Mouse (Mus musculus) spleen, postnatal 10 days (tissue): ENCODE measurements around the gene Hoxd13.

Experiments used
- DNase-seq, 2 experiments: peaks; one replicate each; pipeline ENCODE4 v3.0.0; 2021 to 2022; ENCODE audit warnings: low spot score in 2 of 2

The Hoxd13 gene

GRCm38 (mm10) chr2:74661685-74662084, 6.4 kb upstream of the Hoxd13 start:
- DNase-seq = peak in 1 of 2 experiments; percentile 24

DNA sequence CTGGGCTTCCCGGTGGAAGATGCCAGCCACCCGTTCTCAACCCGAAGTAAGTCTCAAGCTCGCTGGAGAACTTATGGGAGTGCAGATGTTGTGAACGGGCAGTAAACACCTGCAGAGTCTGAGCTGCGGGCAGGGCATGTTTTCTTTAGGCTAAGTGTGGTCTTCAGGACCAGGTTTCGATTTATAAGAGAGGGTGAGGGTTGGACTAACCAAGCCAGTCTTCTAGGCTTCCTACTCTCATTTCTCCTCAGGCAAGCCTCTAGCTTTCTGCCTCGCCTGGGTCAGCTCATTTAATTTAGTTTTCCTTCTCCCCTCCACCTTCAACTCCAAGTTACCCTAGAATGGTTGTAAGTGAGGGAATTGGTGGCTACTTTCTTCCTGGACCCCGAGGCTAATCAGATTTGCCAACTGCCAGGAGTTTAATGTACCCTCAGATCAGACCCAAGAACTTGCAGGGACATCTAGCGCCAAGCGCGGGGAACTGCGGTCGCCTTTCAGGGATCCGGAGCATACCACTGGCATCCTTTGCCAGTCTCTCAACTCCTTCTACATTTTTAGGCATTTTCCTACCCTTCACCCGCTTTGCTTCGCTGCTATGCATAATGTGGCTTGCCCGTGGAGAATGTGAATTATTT, 4.7 kb upstream of the Hoxd13 start:
- peak in 1 of 2 experiments; percentile 35 for DNase-seq

DNA sequence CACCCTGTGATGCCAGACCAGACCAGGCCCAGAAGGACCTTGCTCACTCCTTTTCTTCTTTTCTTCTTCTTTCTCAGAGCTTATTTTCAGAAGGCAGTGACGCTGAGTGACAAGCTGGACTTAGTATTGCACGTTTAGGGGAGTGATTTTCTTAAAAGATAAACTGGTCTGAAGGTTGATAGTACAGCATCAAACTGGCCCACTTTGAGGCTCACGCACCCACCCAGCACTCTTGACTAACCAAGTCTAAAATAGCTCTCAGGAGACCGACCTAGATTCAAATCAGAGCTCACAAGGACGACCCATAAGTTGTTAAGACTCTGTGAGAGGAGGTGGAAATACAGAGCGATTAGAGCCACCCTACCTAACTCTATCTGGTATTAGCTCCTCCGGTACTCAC, 1.7 kb upstream of the Hoxd13 start:
- DNase-seq = no peak

DNA sequence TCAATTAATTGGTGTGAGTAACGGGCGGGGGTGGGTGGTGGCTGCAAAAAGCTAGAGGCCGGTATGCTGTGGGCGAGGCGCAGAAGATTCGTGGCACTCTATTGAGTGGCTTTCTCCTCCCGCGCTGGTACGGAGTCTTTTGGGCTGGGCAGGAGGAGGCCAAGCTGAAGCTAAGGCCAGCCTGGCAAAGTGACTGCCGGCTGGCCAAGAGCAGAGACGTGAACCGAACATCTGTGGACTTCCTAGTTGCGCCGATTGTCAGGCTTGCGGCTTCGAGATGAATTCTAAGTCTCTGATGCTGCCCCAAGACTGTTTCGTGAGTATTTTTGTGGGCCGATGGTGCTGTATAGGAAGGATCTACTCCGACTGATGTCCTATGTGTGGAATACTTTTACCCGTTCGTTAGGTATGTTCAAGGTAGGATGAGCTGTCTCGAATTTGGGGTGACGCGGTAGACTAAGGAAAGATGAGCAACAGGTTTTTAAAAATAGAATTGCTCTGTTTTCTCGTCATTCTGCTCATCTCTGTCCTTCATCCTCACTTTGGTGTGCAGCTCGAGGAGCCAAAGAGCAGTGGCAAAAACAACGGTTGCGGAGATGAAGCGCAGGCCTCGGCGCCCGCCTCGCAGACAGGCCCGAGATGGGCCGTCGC, 794 bp upstream of the Hoxd13 start:
- no peak for DNase-seq

GRCm38 (mm10) chr2:74668370-74669229, 490 bp downstream of the Hoxd13 start:
- DNase-seq = no peak

- no peak for DNase-seq
These were observed 1.1 kb downstream of the Hoxd13 start for GRCm38 (mm10) chr2:74669230-74669578.

DNA sequence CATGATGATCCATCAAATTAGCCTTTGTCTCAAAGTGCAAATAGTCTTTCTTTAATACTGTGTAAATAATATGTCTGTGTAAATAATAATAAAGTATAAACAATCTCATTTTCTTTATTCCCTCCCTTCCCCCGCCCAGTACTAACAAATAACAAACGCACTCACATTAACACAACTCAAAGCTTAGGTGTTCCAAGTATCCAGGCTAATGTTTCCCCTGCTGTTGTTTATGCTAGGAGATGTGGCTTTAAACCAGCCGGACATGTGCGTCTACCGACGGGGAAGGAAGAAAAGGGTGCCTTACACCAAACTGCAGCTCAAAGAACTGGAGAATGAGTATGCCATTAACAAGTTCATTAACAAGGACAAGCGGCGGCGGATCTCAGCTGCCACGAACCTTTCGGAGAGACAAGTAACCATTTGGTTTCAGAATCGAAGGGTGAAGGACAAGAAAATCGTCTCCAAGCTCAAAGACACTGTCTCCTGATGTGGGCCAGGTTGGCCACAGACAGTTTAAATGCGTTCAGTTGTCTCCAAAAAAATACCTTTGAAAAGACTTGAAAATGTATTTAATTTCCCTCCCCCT, 1.6 kb downstream of the Hoxd13 start:
- DNase-seq = no peak

GRCm38 (mm10) chr2:74670632-74671188, 2.6 kb downstream of the Hoxd13 start:
- DNase-seq = no peak

DNA sequence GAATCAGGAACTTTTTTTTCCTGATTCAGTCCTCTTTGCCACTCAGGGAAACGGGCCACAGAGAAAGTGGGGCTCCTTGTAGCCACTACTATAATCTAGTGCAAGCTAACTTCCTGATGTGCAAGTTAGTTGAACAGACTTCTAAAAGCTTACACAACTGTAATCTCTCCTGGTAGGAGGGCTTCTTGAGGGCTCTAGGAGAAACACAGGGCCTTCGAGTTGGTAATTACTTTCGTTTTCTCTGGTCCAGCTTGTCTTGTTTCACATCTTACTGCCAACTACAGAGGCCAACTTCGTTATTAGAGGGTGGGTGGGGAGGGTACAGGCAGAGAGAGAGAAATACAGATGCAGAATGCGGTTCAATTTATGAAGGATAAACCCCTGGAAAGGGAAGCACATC, 3.7 kb downstream of the Hoxd13 start:
- DNase-seq = no peak

DNA sequence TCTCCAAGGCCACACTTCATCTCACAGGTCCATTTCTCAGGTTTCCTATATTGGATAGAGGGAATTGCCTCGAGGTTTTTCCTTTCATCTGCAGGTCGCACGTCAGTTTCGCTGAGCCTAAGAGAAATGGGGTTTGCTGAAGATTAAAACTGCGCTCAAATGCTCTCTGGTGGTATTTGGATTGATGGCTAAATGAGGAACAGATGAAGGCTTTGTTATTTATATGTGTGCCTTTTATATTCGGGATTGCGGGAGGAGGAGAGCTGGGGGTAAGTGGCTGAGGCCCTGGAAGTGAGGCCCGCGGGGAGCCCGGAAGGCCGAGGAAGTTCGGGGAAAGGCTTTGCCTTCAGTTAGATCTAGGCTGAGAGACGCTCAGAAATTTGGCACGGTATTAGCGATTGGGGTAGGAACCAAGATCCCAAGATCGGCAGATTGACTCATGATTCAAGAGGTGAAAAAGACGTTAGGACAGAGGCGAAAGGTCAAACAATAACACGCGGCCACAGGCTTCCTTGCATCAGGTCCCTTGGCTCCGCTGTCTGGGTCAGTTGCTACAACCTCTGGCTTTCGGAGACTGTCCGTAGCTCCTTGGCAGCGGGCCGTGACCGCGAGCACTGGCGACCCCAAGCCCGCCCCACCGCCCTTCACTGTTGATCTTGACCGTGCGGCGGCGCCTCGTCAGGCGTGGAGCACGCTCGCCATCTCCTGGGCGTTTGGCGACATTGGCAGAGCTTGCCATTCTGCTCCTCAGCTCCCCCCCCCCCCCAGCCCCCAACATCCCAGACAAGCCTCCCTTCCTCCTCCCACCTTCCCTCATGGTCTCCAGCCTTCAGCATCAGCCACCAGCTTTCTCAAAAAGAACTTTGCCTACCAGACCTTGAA, 4.6 kb downstream of the Hoxd13 start:
- peak in 1 of 2 experiments; percentile 59 for DNase-seq

- no peak for DNase-seq
These were observed 5.8 kb downstream of the Hoxd13 start for GRCm38 (mm10) chr2:74673835-74674425.

GRCm38 (mm10) chr2:74674881-74675665, 7.0 kb downstream of the Hoxd13 start, which contains the start of gene Hoxd12:
Gene Hoxd12, plus strand, starts transcription at chr2:74675013.
- no peak for DNase-seq

GRCm38 (mm10) chr2:74675666-74676282, 7.7 kb downstream of the Hoxd13 start:
- no peak for DNase-seq

DNA sequence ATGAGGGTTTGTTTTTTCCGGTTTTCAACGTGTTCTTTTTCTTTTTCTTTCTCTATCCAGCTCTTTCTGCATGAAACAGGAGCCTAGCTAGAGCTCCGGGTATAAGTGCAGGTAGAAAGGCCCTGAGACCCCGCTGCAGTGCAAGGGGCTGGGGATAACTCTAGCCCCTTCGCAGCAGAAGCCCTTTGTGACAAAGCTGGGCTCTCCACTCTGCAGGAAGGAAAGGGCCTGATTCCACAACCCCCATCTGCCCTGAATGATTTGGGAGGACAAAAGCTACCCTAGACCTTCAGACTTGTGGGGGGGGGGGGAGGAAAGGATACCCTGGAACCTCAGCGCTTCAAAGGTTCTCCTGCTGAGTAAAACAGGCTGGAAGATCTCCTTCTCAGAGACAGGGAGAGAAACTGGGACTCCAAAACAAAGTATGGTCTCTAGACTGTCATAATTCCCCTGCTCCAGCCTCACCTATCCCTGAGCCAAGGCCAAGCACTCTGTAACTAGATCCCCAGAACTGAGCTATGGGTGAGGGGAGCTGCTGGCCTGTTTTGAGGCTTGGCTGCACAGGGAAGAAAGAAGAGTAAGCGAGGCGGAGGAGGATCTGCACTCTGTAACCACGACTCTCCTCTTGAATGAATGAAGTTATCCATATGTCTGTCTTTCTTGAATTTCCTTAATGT, 8.4 kb downstream of the Hoxd13 start:
- DNase-seq = no peak

GRCm38 (mm10) chr2:74677106-74677505, 9.0 kb downstream of the Hoxd13 start:
- no peak for DNase-seq

DNA sequence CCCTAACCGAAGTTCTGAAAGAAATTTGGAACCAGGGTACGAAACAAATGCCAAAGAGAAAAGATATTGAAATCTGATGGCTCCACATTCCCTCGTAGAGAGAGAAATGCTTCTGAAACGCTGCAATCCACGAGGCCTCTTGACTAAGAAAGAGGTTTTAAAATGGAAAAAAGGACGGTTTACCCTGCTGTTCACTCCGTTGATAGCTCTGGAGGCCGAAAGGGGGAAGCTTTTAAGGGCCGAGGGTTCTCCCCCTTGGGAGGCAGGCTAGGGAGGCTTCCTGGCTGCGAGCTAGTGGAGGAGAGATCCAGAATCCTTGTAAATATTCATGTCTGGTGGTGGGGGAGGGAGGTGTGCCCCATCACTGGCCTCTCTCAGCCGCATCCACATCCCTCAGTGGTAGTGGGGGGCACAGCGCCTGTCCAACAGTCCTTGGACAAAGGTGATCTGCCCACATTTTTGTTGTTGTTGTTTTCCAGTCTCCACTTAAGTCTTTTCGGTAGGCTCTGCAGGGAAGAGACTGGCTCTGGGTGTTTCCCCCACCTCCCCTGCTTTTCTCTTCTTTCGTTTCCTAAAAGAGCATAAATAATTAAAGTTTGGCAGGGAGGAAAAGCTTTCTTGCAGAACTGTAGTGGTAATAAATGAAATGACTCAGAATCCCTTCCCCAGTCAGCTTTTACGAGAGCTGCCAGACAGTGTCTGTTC, 10.9 kb downstream of the Hoxd13 start, which contains the start of gene Hoxd11:
Hoxd11 (plus strand) TSS at position 667 of the 705 bp plus-strand sequence.
- no peak for DNase-seq

DNA sequence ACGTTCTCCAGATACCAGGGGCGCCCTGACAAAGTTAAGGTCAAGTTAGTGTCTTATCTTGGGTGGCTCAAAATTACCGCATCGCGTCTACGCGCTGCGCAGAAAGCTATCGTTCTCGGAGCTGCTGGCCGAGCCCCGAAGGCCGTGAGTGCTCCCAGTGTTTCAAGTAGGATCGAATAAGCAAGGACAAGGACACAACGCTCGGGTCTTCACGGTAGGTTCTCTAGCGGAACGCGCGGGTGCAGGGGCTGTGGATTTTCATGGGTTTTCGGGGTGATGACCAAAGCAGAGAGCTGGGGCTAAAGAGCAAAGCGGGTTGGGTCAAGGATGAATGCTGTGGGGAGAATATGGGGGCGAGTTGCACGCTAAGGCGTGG, 11.5 kb downstream of the Hoxd13 start:
- DNase-seq = no peak

DNA sequence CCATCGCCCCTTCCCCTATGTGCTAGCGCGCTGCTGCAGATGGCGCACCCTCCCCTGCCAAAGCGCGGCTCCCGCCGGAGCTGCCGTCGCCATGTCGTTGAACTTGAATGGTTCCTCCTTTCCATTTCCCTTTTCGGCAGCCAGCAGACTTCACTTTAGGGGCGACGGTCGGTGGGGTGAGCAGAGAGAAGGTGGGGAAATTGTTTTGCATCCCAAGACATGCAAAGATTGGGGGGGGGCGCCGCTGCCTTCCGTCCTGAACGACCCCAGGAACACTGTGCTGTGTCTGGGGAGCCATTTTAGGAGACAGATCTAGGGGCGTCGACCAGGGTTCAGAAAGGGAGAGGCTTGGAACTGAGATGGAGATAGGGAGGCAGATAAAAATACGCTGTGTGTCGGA, 11.9 kb downstream of the Hoxd13 start:
- peak in 1 of 2 experiments; percentile 15 for DNase-seq
